Mouse (Mus musculus): ENCODE results near the gene Rptn. TPM values are rescaled to one million over a fixed set of nuclear protein-coding genes. Genes with fewer than 3 reads are reported as not detected.

The Rptn gene
- polyA plus RNA-seq (2014; fragmentation: Illumina TruSeq; extraction: RNeasy Lipid Tissue Mini Kit (QIAGEN cat#74804); ENCODE audit: low replicate concordance), result not detected

GRCm38 (mm10) chr3:93393366-93393765 lies at the start of gene Rptn:
Rptn (plus strand) TSS chr3:93393699.

GRCm38 (mm10) chr3:93442030-93442429 lies 48.5 kb downstream of the Rptn start, which contains the start of gene Tchh:
Tchh (plus strand) TSS chr3:93442330.

Other genes starting within 250 kb of the Rptn start
- gene Crnn, start 248.9 kb upstream of the Rptn start, polyA plus RNA-seq (2014; fragmentation: Illumina TruSeq; extraction: RNeasy Lipid Tissue Mini Kit (QIAGEN cat#74804); ENCODE audit: low replicate concordance), result not detected
- not detected for gene Flg2, start 196.4 kb upstream of the Rptn start, polyA plus RNA-seq (2014; fragmentation: Illumina TruSeq; extraction: RNeasy Lipid Tissue Mini Kit (QIAGEN cat#74804); ENCODE audit: low replicate concordance)
- gene Flg, start 120.2 kb upstream of the Rptn start, polyA plus RNA-seq (2014; fragmentation: Illumina TruSeq; extraction: RNeasy Lipid Tissue Mini Kit (QIAGEN cat#74804); ENCODE audit: low replicate concordance), result not detected
- gene Hrnr, start 74.0 kb upstream of the Rptn start, polyA plus RNA-seq (2014; fragmentation: Illumina TruSeq; extraction: RNeasy Lipid Tissue Mini Kit (QIAGEN cat#74804); ENCODE audit: low replicate concordance), result not detected
- not detected for gene Tchh, start 48.6 kb downstream of the Rptn start, polyA plus RNA-seq (2014; fragmentation: Illumina TruSeq; extraction: RNeasy Lipid Tissue Mini Kit (QIAGEN cat#74804); ENCODE audit: low replicate concordance)
- not detected for gene Tchhl1, start 75.1 kb downstream of the Rptn start, polyA plus RNA-seq (2014; fragmentation: Illumina TruSeq; extraction: RNeasy Lipid Tissue Mini Kit (QIAGEN cat#74804); ENCODE audit: low replicate concordance)
- gene S100a11, start 126.8 kb downstream of the Rptn start, polyA plus RNA-seq (2014; fragmentation: Illumina TruSeq; extraction: RNeasy Lipid Tissue Mini Kit (QIAGEN cat#74804); ENCODE audit: low replicate concordance), result 70.1 TPM
- gene S100a10, start 161.4 kb downstream of the Rptn start, polyA plus RNA-seq (2014; fragmentation: Illumina TruSeq; extraction: RNeasy Lipid Tissue Mini Kit (QIAGEN cat#74804); ENCODE audit: low replicate concordance), result 180 TPM

Measured in small intestine, adult 10 weeks (tissue).